Mouse (Mus musculus) megakaryocyte, embryonic 14.5 days (primary cell): Measurements from ENCODE around the gene Vps37b. TPM values are rescaled to one million over a fixed set of nuclear protein-coding genes. Genes with fewer than 3 reads are reported as not detected.

Experiments used
- H3K27me3 ChIP-seq: replicated peaks from 2 replicates; pipeline ENCODE3; 2012; ENCODE audit warnings: inconsistent platforms
- H3K36me3 ChIP-seq: replicated peaks from 2 replicates; pipeline ENCODE3; 2012; ENCODE audit warnings: low read length, inconsistent platforms, mixed read lengths
- H3K4me1 ChIP-seq: 2 replicates; pipeline ENCODE4 v1.6.1; 2012; ENCODE audit warnings: inconsistent platforms
- H3K4me3 ChIP-seq: replicated peaks from 2 replicates; pipeline ENCODE3; 2012; ENCODE audit warnings: moderate library complexity, mild to moderate bottlenecking, inconsistent platforms
- H3K9me3 ChIP-seq: 2 replicates; pipeline ENCODE4 v1.6.1; 2012; ENCODE audit warnings: inconsistent platforms
- FLI1 ChIP-seq: IDR thresholded peaks from 2 replicates; pipeline ENCODE4 v1.6.1; 2012; ENCODE audit warnings: low read length, inconsistent platforms, mixed read lengths
- GATA1 ChIP-seq: IDR thresholded peaks from 3 replicates; pipeline ENCODE4 v1.6.1; 2012; ENCODE audit warnings: mixed read lengths, low read length, inconsistent platforms, borderline replicate concordance
- polyA plus RNA-seq: library from polyadenylated mRNA; stranded (reverse); fragments of >175 nt; gene quantifications from 2 replicates; pipeline ENCODE4 v1.2.3, GENCODE M21; 2012; ENCODE audit warnings: low replicate concordance; ENCODE audit not compliant: insufficient read depth

Gene Vps37b
- polyA plus RNA-seq, 1 experiment: 437 TPM

DNA sequence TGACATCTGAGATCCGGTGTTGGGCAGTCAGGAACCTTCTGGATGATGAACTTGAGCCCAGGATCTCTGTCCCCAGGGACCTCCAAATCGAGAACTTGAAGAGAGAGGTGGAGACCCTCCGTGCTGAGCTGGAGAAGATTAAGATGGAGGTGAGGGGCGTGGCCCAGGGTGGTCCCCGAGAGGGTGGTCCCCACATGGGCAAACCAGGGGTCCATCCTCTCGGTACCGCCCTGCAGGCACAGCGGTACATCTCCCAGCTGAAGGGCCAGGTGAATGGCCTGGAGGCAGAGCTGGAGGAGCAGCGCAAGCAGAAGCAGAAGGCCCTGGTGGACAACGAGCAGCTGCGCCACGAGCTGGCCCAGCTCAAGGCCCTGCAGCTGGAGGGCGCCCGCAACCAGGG, 35.4 kb downstream of the Vps37b start:
- Histone ChIP-seq H3K27me3 (peaks cover 4% of the 10 kb centered on the region), H3K4me1 (peaks cover 33% of the 10 kb centered on the region), H3K4me3 (no peak overlapping the region), H3K36me3 (peaks cover 35% of the 10 kb centered on the region), H3K9me3 (no peaks in the 10 kb centered on the region)
- no peak for TF ChIP-seq FLI1

- peaks cover 34% of the 10 kb centered on the region for H3K36me3 ChIP-seq
- peaks cover 29% of the 10 kb centered on the region for H3K4me1 ChIP-seq
- H3K4me3 ChIP-seq: no peak overlapping the region
- H3K27me3 ChIP-seq: peaks cover 4% of the 10 kb centered on the region
- H3K9me3 ChIP-seq: no peaks in the 10 kb centered on the region
- TF ChIP-seq GATA1 (no peak), FLI1 (no peak)
These were observed 35.9 kb downstream of the Vps37b start for GRCm38 (mm10) chr5:123996194-123996593.

- Histone ChIP-seq H3K9me3 (no peaks in the 10 kb centered on the region), H3K4me1 (peaks cover 21% of the 10 kb centered on the region), H3K27me3 (peaks cover 5% of the 10 kb centered on the region), H3K4me3 (no peak overlapping the region), H3K36me3 (peaks cover 28% of the 10 kb centered on the region)
- TF ChIP-seq GATA1: no peak
- TF ChIP-seq FLI1: no peak
These were observed 36.7 kb downstream of the Vps37b start for GRCm38 (mm10) chr5:123995388-123995787.

DNA sequence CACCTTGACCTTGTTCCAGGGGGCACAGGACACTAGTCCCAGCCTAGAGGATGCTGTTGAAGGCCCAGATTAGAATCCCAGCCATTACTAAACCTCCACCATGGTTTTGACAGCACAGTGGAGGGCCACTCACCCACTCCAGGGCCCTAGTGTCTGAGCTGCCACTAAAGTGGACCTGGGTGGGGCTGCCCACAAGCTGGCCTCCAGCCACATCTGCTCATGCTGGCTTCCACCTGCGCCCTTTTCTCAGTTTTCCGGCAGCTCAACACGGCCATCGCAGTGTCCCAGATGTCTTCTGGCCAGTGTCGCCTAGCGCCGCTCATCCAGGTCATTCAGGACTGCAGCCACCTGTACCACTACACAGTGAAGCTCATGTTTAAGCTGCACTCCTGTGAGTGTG, 37.6 kb downstream of the Vps37b start:
- no peak overlapping the region for H3K4me3 ChIP-seq
- peaks cover 23% of the 10 kb centered on the region for H3K36me3 ChIP-seq
- no peaks in the 10 kb centered on the region for H3K9me3 ChIP-seq
- H3K4me1 ChIP-seq: peaks cover 17% of the 10 kb centered on the region
- peaks cover 10% of the 10 kb centered on the region for H3K27me3 ChIP-seq
- TF ChIP-seq GATA1 (no peak), FLI1 (no peak)

DNA sequence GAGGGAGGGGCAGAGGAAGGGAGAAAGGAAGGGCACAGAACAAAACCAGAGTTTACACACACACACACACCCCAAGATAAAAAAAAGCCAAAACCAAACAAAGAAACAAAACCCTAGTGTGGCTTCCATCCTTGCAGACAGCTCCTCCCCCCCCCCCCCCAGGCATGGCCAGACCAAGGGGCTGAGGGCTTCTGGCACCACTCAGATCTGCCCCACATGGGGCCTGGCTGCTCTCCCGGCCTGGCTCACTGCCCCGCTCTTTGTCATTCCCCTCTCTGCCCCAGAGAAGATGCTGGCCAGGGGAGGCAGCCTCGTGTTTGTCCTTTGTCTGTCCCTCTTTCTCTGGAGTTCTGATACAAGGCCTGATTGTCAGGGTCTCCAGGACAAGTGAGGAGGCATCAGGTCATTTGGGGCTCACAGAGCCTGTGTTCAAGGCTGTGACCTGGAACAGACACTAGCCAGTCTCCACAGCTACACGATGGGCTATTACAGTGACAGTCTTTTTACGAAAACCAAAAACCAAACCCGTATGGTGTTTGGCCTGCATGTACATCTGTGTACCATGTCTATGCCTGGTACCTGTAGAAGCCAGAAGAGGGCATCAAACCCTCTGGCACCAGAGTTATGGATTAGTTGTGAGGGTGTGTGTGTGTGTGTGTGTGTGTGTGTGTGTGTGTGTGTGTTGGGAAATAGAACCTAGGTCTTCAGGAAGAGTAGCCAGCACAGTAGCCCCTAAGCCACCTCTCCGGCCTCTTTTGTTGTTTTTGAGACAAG, 38.6 kb downstream of the Vps37b start:
- peaks cover 20% of the 10 kb centered on the region for H3K27me3 ChIP-seq
- TF ChIP-seq FLI1: no peak
- H3K36me3 ChIP-seq: peaks cover 21% of the 10 kb centered on the region
- H3K4me3 ChIP-seq: no peak overlapping the region
- peaks cover 11% of the 10 kb centered on the region for H3K4me1 ChIP-seq
- H3K9me3 ChIP-seq: no peaks in the 10 kb centered on the region

GRCm38 (mm10) chr5:123992794-123993193, 39.3 kb downstream of the Vps37b start:
- Histone ChIP-seq H3K9me3 (no peaks in the 10 kb centered on the region), H3K36me3 (peaks cover 20% of the 10 kb centered on the region), H3K27me3 (peaks cover 24% of the 10 kb centered on the region), H3K4me3 (no peak overlapping the region), H3K4me1 (peaks cover 14% of the 10 kb centered on the region)
- no peak for TF ChIP-seq FLI1
- TF ChIP-seq GATA1: no peak

DNA sequence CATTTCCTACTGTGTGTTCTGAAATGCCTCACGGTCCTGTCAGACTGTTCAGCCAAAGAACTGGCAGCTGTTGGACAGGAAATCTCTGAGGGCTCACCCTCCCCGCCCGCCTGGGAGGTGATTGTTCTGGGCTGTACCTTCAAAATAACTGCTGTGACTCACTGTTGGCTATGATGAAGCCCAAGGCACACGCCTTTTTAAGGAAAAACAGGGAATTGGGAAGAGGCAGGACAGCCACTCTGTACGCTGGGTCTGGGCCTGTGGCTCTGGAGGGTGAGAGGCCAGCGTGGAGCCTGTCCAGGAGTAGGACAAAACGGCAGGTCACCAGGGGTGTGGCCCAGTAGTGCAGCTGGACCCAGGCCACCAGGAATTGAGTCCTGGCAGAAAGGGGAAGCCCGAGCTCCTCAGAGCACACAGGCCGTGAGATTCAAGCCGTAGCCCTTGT, 39.9 kb downstream of the Vps37b start:
- no peaks in the 10 kb centered on the region for H3K9me3 ChIP-seq
- peaks cover 24% of the 10 kb centered on the region for H3K27me3 ChIP-seq
- H3K4me3 ChIP-seq: no peak overlapping the region
- peaks cover 19% of the 10 kb centered on the region for H3K4me1 ChIP-seq
- TF ChIP-seq FLI1 (no peak), GATA1 (no peak)
- peaks cover 19% of the 10 kb centered on the region for H3K36me3 ChIP-seq

- Histone ChIP-seq H3K27me3 (peaks cover 26% of the 10 kb centered on the region), H3K36me3 (peaks cover 15% of the 10 kb centered on the region), H3K9me3 (no peaks in the 10 kb centered on the region), H3K4me1 (peaks cover 20% of the 10 kb centered on the region), H3K4me3 (no peak overlapping the region)
- no peak for TF ChIP-seq FLI1
- TF ChIP-seq GATA1: no peak
These were observed 40.7 kb downstream of the Vps37b start for GRCm38 (mm10) chr5:123991321-123991720.

DNA sequence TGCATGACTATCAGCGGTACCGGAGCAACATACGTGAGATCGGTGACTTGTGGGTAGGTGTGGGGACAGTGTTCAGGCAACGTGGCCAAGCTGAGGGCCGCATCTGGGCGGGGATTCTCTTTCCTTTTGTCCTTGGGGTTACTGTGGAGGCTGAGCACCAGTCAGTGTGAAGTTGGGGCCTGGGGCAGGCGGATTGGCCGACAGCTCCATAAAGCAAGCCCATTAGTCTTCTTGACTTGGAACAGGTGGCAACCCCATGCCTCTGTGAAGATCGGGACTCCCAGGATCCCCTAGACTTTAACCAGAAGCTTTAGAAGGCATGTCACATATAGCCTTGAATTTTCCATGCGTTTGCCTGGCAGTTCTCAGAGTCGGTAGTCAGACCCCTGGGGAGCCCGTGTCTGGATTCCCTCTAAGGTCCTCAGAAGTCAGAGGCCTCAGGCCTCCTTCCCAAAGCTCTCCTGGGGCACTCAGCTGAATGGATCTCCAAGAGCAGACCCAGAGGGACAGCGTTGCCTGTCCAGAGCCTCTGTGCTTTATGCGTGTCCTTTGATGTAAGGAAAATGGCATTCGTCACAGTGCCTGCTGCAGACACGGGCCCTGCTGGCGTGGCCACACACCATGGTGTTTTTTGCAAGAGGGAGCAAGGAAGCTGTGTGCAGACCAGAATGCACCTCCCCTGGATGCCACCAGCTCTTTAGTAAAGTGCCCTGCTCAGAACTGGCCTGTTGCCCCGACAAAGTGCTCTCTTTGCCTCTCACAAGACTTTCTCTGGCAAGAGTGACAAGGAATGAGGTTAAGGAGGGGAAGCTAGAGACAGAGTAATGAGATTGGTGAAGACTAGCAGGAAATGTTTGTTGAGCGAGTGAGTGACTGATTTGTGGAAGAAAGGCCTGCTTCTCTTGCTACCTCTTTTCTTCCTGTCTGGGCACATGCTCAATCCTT, 41.9 kb downstream of the Vps37b start:
- Histone ChIP-seq H3K4me1 (peaks cover 20% of the 10 kb centered on the region), H3K36me3 (peaks cover 14% of the 10 kb centered on the region)

GRCm38 (mm10) chr5:123987511-123987910, 44.6 kb downstream of the Vps37b start:
- Histone ChIP-seq H3K4me1 (peaks cover 18% of the 10 kb centered on the region), H3K4me3 (no peak overlapping the region)
- TF ChIP-seq GATA1 (no peak), FLI1 (no peak)

More for the DNA sequence above, 41.9 kb downstream of the Vps37b start:
- Histone ChIP-seq H3K4me3 (no peak overlapping the region), H3K9me3 (no peaks in the 10 kb centered on the region), H3K27me3 (peaks cover 34% of the 10 kb centered on the region)
- no peak for TF ChIP-seq FLI1
- TF ChIP-seq GATA1: no peak

More at GRCm38 (mm10) chr5:123987511-123987910, 44.6 kb downstream of the Vps37b start:
- Histone ChIP-seq H3K27me3 (peaks cover 48% of the 10 kb centered on the region), H3K36me3 (peaks cover 14% of the 10 kb centered on the region), H3K9me3 (no peaks in the 10 kb centered on the region)
